Mouse (Mus musculus): Measurements from ENCODE around the gene Rap2b. TPM values are rescaled to one million over a fixed set of nuclear protein-coding genes. Genes with fewer than 3 reads are reported as not detected.

The Rap2b gene
- polyA plus RNA-seq, 1 experiment, result 64.1 TPM

DNA sequence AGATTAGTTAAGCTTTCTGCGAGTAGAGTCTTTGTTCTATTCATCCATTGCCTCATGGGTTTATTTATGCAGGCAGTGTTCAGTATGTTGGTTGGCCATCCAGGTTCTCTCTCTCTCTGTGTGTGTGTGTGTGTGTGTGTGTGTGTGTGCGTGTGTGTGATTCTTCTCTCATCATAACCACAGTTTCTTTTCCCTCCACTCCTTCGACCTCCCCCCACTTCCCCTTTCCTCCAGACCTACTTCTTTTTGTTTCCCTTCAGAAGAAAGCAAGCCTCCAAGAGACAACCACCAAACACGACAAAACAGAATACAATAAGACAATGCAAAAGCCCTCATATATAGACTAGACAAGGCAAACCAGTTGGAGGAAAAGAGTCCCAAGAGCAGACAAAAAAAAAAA lies 45.5 kb downstream of the Rap2b start:
- TF ChIP-seq POLR2A (IDR thresholded peaks at IDR 0.05; ENCODE audit: borderline replicate concordance, low read depth, low read length), result no peak
- TF ChIP-seq CTCF (IDR thresholded peaks at IDR 0.05; ENCODE audit: low read depth, low read length), result no peak
- Histone ChIP-seq H3K4me1 (ENCODE audit: control insufficient read depth, insufficient read depth, low read length) (peaks cover 38% of the 10 kb centered on the region), H3K27ac (ENCODE audit: insufficient read depth, low read depth, low read length) (peak overlapping the region; percentile 92), H3K4me3 (ENCODE audit: insufficient read depth, low read length) (no peak overlapping the region)

DNA sequence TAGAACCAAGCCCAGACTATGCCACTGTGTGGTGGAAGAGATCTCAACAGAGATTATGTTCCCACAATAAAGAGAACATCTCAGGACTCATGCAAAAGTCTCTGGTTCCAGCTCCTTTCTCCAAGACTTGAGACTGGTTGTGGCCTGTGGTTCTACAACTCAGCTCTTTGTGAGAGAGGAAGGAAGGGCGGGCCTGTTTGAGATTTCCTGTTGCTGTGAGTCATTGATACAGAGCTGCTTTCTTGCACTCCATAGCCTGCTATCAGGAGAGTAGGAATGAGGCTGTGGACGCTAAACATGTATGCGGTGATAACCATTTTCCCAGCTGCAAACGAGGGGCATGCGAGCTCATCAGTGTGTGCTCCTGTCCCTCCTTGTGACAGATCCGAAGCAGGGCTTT lies 48.2 kb downstream of the Rap2b start:
- peak overlapping the region; percentile 94 for H3K27ac ChIP-seq (ENCODE audit: insufficient read depth, low read depth, low read length)
- no peak for TF ChIP-seq CTCF (IDR thresholded peaks at IDR 0.05; ENCODE audit: low read depth, low read length)
- TF ChIP-seq POLR2A (IDR thresholded peaks at IDR 0.05; ENCODE audit: borderline replicate concordance, low read depth, low read length), result no peak

GRCm38 (mm10) chr3:61415883-61416282 lies 54.4 kb downstream of the Rap2b start:
- Histone ChIP-seq H3K4me1 (ENCODE audit: control insufficient read depth, insufficient read depth, low read length) (peaks cover 49% of the 10 kb centered on the region), H3K27ac (ENCODE audit: insufficient read depth, low read depth, low read length) (peak overlapping the region; percentile 100), H3K4me3 (ENCODE audit: insufficient read depth, low read length) (0 out of 2 replicates have a peak overlapping the region, but pooled peaks have one; percentile 33)
- TF ChIP-seq CTCF (IDR thresholded peaks at IDR 0.05; ENCODE audit: low read depth, low read length) (no peak), POLR2A (IDR thresholded peaks at IDR 0.05; ENCODE audit: borderline replicate concordance, low read depth, low read length) (no peak)

More for the DNA sequence above, 48.2 kb downstream of the Rap2b start:
- peaks cover 40% of the 10 kb centered on the region for H3K4me1 ChIP-seq (ENCODE audit: control insufficient read depth, insufficient read depth, low read length)
- peak overlapping the region; percentile 28 for H3K4me3 ChIP-seq (ENCODE audit: insufficient read depth, low read length)

Other genes starting within 250 kb of the Rap2b start
- 1.9 and 2.7 TPM in 2 replicates for gene B430305J03Rik, start 4.3 kb downstream of the Rap2b start, polyA plus RNA-seq (2012; ENCODE audit: insufficient read depth, insufficient read length, missing spikeins)

Measured in bone marrow macrophage, adult 2 months (primary cell).